Mouse (Mus musculus): ENCODE results near the gene Cflar. TPM values are rescaled to one million over a fixed set of nuclear protein-coding genes. Genes with fewer than 3 reads are reported as not detected.
"Not testable (repeated sequence)": the region's sequence is repeated elsewhere in the genome, so short reads cannot be mapped to it uniquely, and the experiment has no call there.

Cflar gene
- polyA plus RNA-seq, 1 experiment from 2014 or later = 27.7 TPM

DNA sequence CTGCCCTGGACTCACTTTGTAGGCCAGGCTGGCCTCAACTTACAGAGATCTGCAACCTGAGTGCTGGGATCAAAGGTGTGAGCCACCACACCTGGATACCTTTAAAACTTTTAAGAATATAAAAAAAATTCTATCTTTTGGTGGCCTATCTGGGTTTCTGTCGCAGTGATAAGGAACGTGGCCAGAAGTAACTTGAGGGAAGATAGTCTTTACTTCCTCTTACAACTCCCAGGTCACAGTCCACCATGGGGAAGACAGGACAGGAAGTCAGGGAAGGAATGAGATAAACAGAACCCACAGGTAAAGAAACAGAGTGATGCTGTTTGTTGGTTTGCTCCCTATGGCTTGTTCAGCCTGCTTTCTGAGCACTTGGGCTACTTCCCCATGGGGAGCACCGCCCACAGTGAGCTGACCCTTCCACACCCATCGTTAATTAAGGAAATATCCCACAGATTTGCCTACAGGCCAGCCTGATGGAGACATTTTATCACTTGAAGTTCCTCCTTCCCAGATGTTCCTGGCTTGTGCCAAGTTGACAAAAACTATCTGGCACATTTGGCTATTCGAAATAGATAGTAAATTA is 10.6 kb upstream of the Cflar start:
- H3K4me2 ChIP-seq (replicated peaks; ENCODE audit: low read depth, low read length); H3K4me1 ChIP-seq (replicated peaks; ENCODE audit: control insufficient read depth, insufficient read depth, low read length); H3K9me3 ChIP-seq (ENCODE audit: control insufficient read depth, low read length); H3K36me3 ChIP-seq (ENCODE audit: control insufficient read depth, insufficient read depth, low read length); H3K4me3 ChIP-seq (ENCODE audit: low read depth, low read length); H3K27me3 ChIP-seq (ENCODE audit: control insufficient read depth, insufficient read depth, low read length); H3K9ac ChIP-seq (ENCODE audit: low read depth, low read length); ATAC-seq (ENCODE audit: low FRiP score); H3K27ac ChIP-seq (ENCODE audit: low read depth, low read length); DNase-seq (ENCODE audit: low spot score): not testable (repeated sequence)
- WGBS = 85% methylated on average over 4 of the region's 5 CpGs

DNA sequence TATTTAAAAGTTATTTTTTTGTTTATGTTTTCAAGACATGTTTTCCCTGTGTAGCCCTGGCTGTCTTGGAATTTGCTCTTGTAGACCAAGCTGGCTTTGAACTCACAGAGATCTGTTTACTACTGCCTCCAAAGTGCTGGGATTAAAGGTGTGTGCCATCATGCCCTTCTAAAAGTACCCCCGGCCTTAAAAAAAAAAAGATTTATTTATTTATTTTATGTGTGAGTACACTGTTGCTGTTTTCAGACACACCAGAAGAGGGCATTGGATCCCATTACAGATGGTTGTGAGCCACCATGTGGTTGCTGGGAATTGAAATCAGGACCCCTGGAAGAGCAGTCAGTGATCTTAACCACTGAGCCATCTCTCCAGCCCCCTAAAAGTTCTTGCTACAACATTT is 1.3 kb upstream of the Cflar start:
- 93% methylated on average over 1 of the region's 1 CpGs for WGBS

DNA sequence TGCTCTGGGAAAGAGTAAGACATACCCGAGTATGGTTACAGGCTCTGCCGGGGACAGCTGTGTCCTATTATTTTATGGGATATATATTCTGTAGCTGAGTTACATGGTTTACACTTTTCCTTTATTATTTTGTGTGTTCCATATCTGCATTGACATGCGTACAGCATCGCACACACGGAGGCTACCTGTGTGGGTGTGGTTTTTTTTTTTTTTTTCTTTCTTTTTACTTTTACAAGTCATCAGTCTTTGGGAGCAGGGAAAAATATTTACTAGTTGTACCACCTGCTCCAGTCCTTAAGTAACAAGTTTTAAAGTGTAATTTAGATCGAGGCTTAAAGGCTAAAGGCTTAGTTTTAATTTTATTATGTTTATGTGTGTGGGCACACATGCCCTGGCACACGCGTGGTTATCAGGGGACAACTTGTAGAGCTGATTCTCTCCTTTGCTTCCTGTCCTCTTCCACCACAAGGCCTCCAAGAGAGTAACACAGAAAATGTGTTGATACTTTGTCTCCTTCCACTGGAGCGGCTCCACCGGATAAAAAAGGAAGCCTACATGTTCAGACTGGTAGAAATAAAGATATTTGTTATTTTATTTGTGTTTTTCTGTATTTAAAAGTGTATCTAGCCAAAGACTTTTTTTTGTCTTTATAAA is 470 bp upstream of the Cflar start:
- H3K4me3 ChIP-seq (ENCODE audit: low read depth, low read length) = peak overlapping the region; percentile 59
- H3K4me1 ChIP-seq (replicated peaks; ENCODE audit: control insufficient read depth, insufficient read depth, low read length) = no peaks in the 10 kb centered on the region
- ATAC-seq (ENCODE audit: low FRiP score) = no peak
- peak; percentile 43 for DNase-seq (ENCODE audit: low spot score)
- H3K9ac ChIP-seq (ENCODE audit: low read depth, low read length) = peak overlapping the region; percentile 81; the same call in 1 of the 2 replicates
- H3K27ac ChIP-seq (ENCODE audit: low read depth, low read length) = peak overlapping the region; percentile 83
- H3K9me3 ChIP-seq (ENCODE audit: control insufficient read depth, low read length) = no peaks in the 10 kb centered on the region
- H3K36me3 ChIP-seq (ENCODE audit: control insufficient read depth, insufficient read depth, low read length) = no peaks in the 10 kb centered on the region
- peak overlapping the region; percentile 49 for H3K4me2 ChIP-seq (replicated peaks; ENCODE audit: low read depth, low read length)
- 61% methylated on average over 10 of the region's 10 CpGs for WGBS
- no peaks in the 10 kb centered on the region for H3K27me3 ChIP-seq (ENCODE audit: control insufficient read depth, insufficient read depth, low read length)

More for the DNA sequence above, 1.3 kb upstream of the Cflar start:
- H3K36me3 ChIP-seq (ENCODE audit: control insufficient read depth, insufficient read depth, low read length); H3K4me2 ChIP-seq (replicated peaks; ENCODE audit: low read depth, low read length); H3K4me3 ChIP-seq (ENCODE audit: low read depth, low read length); H3K9ac ChIP-seq (ENCODE audit: low read depth, low read length); H3K9me3 ChIP-seq (ENCODE audit: control insufficient read depth, low read length); ATAC-seq (ENCODE audit: low FRiP score); H3K27ac ChIP-seq (ENCODE audit: low read depth, low read length); H3K4me1 ChIP-seq (replicated peaks; ENCODE audit: control insufficient read depth, insufficient read depth, low read length); H3K27me3 ChIP-seq (ENCODE audit: control insufficient read depth, insufficient read depth, low read length); DNase-seq (ENCODE audit: low spot score): not testable (repeated sequence)

GRCm38 (mm10) chr1:58712076-58713061 is 1.1 kb downstream of the Cflar start:
- no peaks in the 10 kb centered on the region for H3K4me1 ChIP-seq (replicated peaks; ENCODE audit: control insufficient read depth, insufficient read depth, low read length)
- H3K9ac ChIP-seq (ENCODE audit: low read depth, low read length) = no peak overlapping the region; the same call in 1 of the 2 replicates
- peak overlapping the region; percentile 83; the same call in 1 of the 2 replicates for H3K27ac ChIP-seq (ENCODE audit: low read depth, low read length)
- peak overlapping the region; percentile 59 for H3K4me3 ChIP-seq (ENCODE audit: low read depth, low read length)
- 6% methylated on average over 16 of the region's 17 CpGs for WGBS
- no peaks in the 10 kb centered on the region for H3K36me3 ChIP-seq (ENCODE audit: control insufficient read depth, insufficient read depth, low read length)
- ATAC-seq (ENCODE audit: low FRiP score) (peak; percentile 79), DNase-seq (ENCODE audit: low spot score) (peak; percentile 55)
- no peaks in the 10 kb centered on the region for H3K27me3 ChIP-seq (ENCODE audit: control insufficient read depth, insufficient read depth, low read length)
- peak overlapping the region; percentile 49 for H3K4me2 ChIP-seq (replicated peaks; ENCODE audit: low read depth, low read length)
- no peaks in the 10 kb centered on the region for H3K9me3 ChIP-seq (ENCODE audit: control insufficient read depth, low read length)

- peak overlapping the region; percentile 59 for H3K4me3 ChIP-seq (ENCODE audit: low read depth, low read length)
- H3K9ac ChIP-seq (ENCODE audit: low read depth, low read length) = peak overlapping the region; percentile 62
- H3K27me3 ChIP-seq (ENCODE audit: control insufficient read depth, insufficient read depth, low read length) = no peaks in the 10 kb centered on the region
- no peaks in the 10 kb centered on the region for H3K9me3 ChIP-seq (ENCODE audit: control insufficient read depth, low read length)
- H3K4me2 ChIP-seq (replicated peaks; ENCODE audit: low read depth, low read length) = peak overlapping the region; percentile 49
- DNase-seq (ENCODE audit: low spot score) (peak; percentile 71), ATAC-seq (ENCODE audit: low FRiP score) (peak; percentile 10; the same call in 1 of the 2 replicates)
- 5% methylated on average over 31 of the region's 31 CpGs for WGBS
- H3K27ac ChIP-seq (ENCODE audit: low read depth, low read length) = peak overlapping the region; percentile 31
- H3K36me3 ChIP-seq (ENCODE audit: control insufficient read depth, insufficient read depth, low read length) = no peaks in the 10 kb centered on the region
- H3K4me1 ChIP-seq (replicated peaks; ENCODE audit: control insufficient read depth, insufficient read depth, low read length) = no peaks in the 10 kb centered on the region
These were observed 2.0 kb downstream of the Cflar start for GRCm38 (mm10) chr1:58713081-58713892.

GRCm38 (mm10) chr1:58713893-58714231 is 2.6 kb downstream of the Cflar start:
- H3K4me1 ChIP-seq (replicated peaks; ENCODE audit: control insufficient read depth, insufficient read depth, low read length) = no peaks in the 10 kb centered on the region
- no peak for ATAC-seq (ENCODE audit: low FRiP score)

GRCm38 (mm10) chr1:58714361-58714760 is 3.1 kb downstream of the Cflar start:
- no peak overlapping the region for H3K9ac ChIP-seq (ENCODE audit: low read depth, low read length)
- H3K27me3 ChIP-seq (ENCODE audit: control insufficient read depth, insufficient read depth, low read length) = no peaks in the 10 kb centered on the region
- H3K9me3 ChIP-seq (ENCODE audit: control insufficient read depth, low read length) = no peaks in the 10 kb centered on the region
- peak overlapping the region; percentile 49; the same call in 1 of the 2 replicates for H3K4me2 ChIP-seq (replicated peaks; ENCODE audit: low read depth, low read length)
- 92% methylated on average over 1 of the region's 1 CpGs for WGBS
- peak overlapping the region; percentile 59 for H3K4me3 ChIP-seq (ENCODE audit: low read depth, low read length)
- H3K4me1 ChIP-seq (replicated peaks; ENCODE audit: control insufficient read depth, insufficient read depth, low read length) = no peaks in the 10 kb centered on the region
- ATAC-seq (ENCODE audit: low FRiP score) (no peak), DNase-seq (ENCODE audit: low spot score) (no peak)
- H3K36me3 ChIP-seq (ENCODE audit: control insufficient read depth, insufficient read depth, low read length) = no peaks in the 10 kb centered on the region
- no peak overlapping the region for H3K27ac ChIP-seq (ENCODE audit: low read depth, low read length)

More at GRCm38 (mm10) chr1:58713893-58714231, 2.6 kb downstream of the Cflar start:
- peak overlapping the region; percentile 59 for H3K4me3 ChIP-seq (ENCODE audit: low read depth, low read length)
- peak overlapping the region; percentile 49 for H3K4me2 ChIP-seq (replicated peaks; ENCODE audit: low read depth, low read length)
- DNase-seq (ENCODE audit: low spot score) = no peak
- no peaks in the 10 kb centered on the region for H3K27me3 ChIP-seq (ENCODE audit: control insufficient read depth, insufficient read depth, low read length)
- H3K9me3 ChIP-seq (ENCODE audit: control insufficient read depth, low read length) = no peaks in the 10 kb centered on the region
- H3K9ac ChIP-seq (ENCODE audit: low read depth, low read length) = peak overlapping the region; percentile 62
- no peak overlapping the region for H3K27ac ChIP-seq (ENCODE audit: low read depth, low read length)
- 70% methylated on average over 4 of the region's 4 CpGs for WGBS
- no peaks in the 10 kb centered on the region for H3K36me3 ChIP-seq (ENCODE audit: control insufficient read depth, insufficient read depth, low read length)

DNA sequence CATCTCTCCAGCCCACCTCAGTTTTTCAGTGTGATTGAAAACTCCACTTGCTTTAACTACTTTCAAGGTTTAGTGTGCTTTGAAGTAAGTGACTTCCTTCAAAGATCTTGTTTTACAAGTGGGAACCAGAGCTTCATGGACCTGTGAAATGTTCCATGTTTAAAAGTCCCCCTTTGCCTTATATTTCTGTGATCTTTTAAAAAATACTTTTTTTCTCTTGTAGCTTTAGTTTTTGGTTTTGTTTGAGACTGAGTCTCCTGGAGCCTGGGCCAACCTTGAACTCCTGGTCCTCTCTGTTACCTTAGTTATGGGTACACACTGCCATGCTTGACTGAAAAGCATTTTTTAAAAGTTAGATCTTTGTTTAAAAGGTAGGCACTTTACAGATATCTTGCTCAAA is 4.2 kb downstream of the Cflar start:
- no peaks in the 10 kb centered on the region for H3K27me3 ChIP-seq (ENCODE audit: control insufficient read depth, insufficient read depth, low read length)
- ATAC-seq (ENCODE audit: low FRiP score) = no peak
- no peaks in the 10 kb centered on the region for H3K4me1 ChIP-seq (replicated peaks; ENCODE audit: control insufficient read depth, insufficient read depth, low read length)
- H3K9me3 ChIP-seq (ENCODE audit: control insufficient read depth, low read length) = no peaks in the 10 kb centered on the region
- H3K4me2 ChIP-seq (replicated peaks; ENCODE audit: low read depth, low read length) = no peak overlapping the region
- no peak for DNase-seq (ENCODE audit: low spot score)
- H3K36me3 ChIP-seq (ENCODE audit: control insufficient read depth, insufficient read depth, low read length) = no peaks in the 10 kb centered on the region
- H3K9ac ChIP-seq (ENCODE audit: low read depth, low read length) = no peak overlapping the region
- no peak overlapping the region for H3K4me3 ChIP-seq (ENCODE audit: low read depth, low read length)
- H3K27ac ChIP-seq (ENCODE audit: low read depth, low read length) = no peak overlapping the region
